Mouse (Mus musculus) ES-E14 (cell line): ENCODE data around the gene Map3k5.

ENCODE experiments used
- HCFC1 ChIP-seq: IDR thresholded peaks from 2 replicates; pipeline ENCODE4 v1.6.1; 2012; ENCODE audit warnings: low read length, inconsistent platforms, borderline replicate concordance; ENCODE audit not compliant: insufficient read depth
- MAFK ChIP-seq: IDR thresholded peaks from 2 replicates; pipeline ENCODE4 v1.6.1; 2014; ENCODE audit warnings: mild to moderate bottlenecking, low read depth, low read length, inconsistent platforms; ENCODE audit not compliant: insufficient read depth
- ZNF384 ChIP-seq: IDR thresholded peaks from 2 replicates; pipeline ENCODE4 v1.6.1; 2012; ENCODE audit warnings: low read depth, low read length, inconsistent platforms

GRCm38 (mm10) chr10:19932986-19933385 is 1.3 kb upstream of the Map3k5 start:
- TF ChIP-seq ZNF384: no peak
- no peak for TF ChIP-seq MAFK
- TF ChIP-seq HCFC1: no peak
